Mouse (Mus musculus) kidney, postnatal 14 days (tissue): ENCODE results near the gene Clip4.
A peak's percentile ranks its signal among the peaks of the same experiment; 100 is the strongest.

ENCODE experiments used
- DNase-seq: peaks from one replicate; pipeline ENCODE4 v3.0.0; 2022; ENCODE audit warnings: mixed read lengths

Gene Clip4

DNA sequence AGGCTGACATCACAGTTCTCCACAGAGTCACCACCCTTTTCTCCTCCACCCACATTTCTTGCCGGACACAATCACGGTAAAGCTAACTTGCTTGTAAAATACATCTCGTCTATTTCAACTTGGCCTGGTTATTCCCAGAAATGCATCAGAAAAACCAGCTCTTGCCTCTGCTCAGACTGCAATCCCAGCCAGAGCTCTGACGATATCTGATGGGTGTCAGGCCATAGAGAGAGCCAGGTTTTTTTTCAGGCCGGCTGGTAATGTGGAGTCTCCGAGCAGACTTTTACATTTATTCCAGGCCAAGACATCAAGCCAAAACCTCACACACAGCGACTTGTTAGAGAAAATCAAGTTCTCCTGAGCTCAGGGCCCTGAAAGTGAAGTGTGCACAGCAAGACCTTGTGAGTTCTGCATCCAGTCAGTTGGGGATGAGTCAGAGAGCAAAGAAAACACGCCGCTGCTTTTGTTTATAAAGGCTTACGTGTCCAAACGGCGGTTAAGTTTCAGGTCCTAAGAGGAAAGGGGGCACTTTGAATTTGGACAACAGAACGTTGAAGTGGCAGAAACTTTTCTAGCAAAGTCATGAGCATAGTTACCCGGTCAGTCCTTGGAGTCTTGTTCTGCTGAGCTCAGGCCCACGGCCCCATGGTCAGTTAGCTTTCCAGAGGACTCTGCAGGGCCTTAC is 27.4 kb downstream of the Clip4 start:
- no peak for DNase-seq

DNA sequence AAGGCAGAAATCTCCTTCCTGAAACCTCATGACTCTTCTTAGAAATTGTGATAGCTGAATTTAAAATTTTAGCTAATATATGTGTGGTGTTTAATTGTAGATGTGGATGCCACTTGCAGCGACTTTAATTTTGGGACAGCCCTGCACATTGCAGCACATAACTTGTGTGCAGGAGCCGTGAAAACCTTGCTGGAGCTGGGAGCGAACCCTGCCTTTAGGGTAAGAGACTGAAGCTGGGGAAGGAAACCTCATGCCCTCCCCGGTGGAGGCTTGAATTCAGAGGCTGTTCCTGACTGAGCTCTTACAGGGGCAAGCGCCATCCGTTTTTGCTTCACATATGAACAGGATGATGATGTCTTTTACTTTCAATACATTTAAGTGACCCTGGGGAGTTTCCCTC is 35.2 kb downstream of the Clip4 start:
- peak; percentile 28 for DNase-seq

DNA sequence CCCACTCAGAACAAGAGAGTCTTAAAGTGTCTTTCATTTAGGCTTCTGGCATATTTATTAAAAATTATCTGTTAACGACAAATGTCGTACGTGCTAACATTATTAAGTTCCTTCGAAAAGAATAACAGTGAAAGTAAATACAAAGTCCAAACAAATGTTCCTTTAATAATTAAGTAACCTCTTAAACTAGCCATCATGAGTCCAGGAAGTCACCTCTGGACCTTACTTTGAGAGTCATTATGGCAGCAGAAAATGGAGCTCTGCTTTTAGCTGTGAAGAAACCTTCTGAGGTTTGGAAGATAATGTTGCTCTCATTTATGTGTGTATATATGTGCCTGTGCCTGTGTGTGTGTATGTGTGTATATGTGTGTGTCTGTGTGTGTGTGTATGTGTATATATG is 35.6 kb downstream of the Clip4 start:
- no peak for DNase-seq

DNA sequence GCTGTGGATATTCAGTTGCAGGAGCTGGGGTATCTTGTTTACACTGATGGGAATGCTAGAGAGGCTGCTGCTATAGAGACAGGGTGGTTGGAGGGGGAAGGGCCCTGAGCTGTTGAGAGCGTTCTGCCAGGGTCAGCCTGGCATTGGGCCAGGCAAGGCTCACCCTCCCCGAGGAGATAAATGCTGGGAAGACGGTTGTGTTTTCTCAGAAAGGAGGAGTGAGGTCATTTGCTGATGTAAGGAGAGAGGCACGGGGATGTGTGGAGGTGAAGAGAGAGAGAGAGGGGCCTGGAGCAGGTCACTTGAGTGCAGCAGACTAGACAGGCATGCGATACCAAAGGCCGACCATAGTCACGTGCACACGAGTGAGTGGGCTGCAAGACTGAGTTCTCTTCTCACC is 42.8 kb downstream of the Clip4 start:
- peak; percentile 39 for DNase-seq

DNA sequence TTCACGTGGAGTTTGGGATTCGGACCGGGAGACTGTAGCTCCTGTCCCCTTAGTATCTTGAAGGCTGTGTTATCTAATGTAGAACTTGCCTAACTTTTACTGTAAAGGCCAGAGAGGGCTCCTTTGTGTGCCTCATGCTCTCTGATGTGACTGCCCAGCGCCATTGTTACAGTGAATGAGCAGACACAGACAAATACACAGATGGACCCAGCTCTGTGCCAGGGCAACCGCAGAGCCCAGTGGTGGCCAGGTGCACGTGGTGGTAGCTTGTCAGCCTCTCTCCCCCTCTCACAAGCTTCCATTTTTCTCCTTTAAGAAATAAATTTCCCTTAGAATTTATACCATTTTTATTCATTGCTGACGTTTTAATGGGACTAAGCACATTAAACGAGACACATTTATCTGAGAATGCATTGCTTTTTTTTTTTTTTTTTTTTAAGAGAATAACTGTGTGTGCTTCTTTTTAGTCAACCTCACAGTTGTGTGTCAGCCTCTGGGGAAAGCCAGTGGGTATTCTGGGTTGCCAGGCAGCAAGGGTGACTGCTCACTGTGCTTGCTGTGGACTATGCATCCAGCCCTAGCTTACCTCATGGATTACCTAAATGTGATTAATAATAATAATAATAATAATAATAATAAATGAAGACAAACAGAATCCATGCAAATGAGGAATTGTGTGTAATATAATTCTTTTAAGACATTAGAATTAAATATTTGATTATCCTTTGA is 48.0 kb downstream of the Clip4 start:
- no peak for DNase-seq

DNA sequence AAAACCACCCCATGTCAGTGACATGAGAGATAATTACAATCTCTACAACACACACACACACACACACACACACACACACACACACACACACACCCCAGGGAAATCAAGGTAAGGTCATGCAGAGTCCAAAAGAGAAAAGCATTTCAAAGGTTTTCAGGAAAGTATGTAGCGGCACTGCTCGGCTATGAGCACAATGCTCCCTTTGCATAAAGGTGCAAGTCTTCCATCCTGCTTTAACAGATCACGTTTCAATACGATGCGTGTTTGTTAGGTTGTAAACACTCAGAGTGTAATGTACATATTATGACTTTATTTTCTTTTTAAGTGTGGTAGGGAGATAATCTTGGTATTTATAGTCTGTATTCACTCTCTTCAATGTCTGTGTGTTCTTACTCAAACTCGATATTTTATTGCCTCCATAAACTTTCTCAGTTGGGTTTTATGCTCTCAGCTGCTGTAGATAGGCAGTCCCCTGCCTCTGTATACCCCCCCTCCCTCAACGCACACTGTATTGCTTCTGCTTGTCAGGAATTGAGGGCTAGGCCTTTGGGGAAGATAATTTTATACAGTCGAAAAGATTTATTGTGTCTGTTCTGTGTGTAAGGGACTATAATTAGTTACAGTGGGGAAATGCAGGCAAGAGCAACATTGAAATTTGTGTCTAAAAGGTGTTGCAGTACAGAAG is 55.5 kb downstream of the Clip4 start:
- no peak for DNase-seq

DNA sequence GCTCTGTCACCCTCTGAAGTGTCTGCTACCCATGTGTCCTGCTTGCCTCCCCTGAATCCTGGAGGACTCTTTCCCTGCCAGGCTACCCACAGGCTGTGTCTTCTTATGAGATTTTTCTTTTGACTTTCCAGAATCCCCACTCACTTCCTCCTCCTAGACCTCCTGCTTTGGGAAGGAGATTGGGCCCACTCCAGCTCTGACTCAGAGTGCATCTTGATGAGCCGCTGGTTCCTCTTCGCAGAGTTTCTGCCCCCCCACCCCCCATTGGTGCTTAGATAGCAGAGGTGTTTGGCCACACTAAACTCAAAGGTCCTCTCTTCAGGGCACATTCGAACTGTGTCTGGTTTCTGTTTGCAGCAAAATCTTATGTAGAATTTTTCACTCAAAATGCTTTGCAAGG is 58.3 kb downstream of the Clip4 start:
- DNase-seq: no peak

DNA sequence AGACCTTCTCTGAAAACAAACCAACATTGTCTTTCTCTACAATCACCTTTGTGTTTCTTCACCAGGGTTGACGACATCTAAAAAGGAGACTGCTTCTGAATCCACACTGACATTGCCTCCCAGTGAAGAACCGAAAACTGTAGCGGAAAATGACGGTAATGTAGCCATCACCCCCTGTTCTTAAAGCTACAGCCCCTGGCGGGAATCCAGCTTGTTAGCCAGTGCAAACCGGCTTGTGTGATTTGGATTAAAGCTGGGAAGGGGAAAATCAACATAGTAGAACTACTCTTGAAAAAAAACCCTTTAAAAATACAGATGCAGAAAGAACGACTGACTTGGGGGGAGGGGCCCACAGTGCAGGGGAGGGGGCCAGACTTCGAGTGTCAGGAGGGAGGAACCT is 59.4 kb downstream of the Clip4 start:
- no peak for DNase-seq

DNA sequence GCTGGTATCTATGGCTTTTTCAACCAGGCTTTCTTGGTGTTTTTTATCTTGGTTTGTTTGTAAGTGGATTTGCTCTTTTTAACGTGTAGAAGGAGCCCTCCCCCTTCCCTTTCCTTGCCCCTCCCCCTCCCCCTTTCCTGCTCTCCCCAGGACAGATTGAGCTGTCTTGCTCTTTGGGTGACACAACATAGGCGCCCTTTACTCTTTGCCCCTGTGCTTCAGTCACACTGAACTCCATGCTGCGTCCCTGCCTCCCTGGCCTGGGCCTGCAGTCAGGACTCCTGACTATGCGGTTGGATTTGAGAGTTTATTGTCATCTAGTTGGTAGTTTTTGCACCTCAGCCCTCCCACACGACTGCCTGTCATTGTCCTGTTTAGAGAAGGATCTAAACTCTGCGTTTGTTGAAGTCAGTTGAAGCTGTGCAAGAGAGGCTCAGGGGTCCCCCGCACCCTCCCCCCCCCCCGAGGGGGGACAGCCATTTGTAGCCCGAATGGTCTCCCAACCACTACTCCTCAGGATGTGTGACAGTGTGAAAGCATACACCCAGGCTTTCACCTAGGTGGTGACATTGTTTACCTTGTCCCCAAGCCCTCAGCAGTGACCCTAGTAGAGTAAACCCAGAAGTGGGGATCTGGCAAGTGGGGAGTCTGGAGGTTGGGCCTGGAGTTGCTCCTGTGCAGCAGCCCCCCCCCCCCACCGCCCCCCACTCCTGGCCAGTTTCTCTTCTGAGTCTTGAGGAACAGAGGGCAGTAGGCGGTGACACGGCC is 60.6 kb downstream of the Clip4 start:
- DNase-seq: peak; percentile 17

DNA sequence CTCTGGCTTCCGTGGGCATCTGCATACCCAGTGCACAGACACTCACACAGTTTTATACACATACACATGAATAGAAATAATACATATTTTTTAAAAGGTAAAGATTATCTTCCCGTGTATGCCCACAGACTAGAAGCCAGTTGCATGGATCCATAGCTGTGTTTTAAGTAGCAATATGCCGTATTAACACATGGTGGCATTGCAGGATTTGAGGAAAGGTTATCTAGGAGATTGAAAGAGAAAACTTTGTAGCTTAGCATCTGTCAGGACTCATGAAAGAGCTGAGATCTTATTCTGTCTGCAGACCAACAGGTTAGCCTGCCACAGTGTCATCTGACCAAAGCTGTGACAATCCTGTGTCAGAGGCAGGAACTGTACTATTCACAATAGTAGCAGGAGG is 63.7 kb downstream of the Clip4 start:
- no peak for DNase-seq

DNA sequence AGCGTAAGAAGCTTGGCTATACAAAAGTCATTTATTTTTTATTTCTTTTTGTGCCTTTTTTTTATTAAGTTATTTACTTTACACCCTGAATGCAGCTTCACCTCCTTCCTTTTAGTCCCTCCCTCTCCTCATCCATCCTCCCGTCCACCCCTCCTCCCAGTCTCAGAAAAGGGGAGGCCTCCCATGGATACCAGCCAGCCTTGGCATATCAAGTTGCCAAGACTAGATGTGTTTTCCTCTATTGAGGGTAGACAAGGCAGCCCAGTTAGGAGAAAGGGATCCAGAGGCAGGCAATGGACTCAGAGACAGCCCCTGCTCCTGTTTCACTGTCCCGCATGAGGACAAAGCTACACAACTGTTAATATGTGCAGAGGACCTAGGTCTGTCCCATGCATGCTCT is 93.9 kb downstream of the Clip4 start:
- no peak for DNase-seq

DNA sequence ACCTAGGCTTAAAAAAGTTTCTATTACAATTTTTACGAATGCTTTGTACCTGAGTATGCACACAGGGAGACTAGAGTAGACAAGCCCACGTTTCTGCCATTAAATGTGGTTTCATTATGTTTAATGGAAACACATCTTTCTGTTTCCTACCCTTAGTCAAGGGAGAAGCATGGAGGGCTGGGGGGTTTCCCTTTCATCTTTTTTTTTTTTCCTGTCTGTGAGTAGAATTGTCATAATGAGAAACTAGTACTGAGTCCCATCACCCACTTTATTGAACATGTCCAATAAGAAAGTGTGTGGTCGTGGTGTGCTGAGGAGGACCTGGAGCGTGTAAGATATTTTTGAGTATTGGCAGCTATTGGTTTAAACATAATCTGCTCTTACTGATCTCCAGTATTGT is 94.6 kb downstream of the Clip4 start:
- no peak for DNase-seq

DNA sequence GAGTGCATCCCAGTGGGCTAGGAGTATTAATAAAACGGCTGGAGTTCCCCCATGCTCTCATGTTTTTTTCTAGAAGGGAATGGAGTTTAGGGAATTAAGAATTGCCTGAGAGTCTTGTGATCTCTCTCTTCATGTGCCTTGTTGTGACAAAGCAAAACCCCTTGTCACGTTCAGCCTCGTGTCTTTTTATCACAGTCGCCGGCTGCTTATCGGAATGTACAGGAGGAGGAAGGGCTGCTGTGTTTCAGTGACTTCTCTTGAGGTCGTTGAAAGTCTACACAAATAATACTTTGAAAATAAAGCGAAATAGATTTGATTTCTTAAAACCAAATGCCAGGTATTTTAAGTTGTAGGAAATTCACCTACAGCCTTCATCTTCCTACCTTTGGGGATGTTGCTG is 95.8 kb downstream of the Clip4 start:
- DNase-seq: no peak

DNA sequence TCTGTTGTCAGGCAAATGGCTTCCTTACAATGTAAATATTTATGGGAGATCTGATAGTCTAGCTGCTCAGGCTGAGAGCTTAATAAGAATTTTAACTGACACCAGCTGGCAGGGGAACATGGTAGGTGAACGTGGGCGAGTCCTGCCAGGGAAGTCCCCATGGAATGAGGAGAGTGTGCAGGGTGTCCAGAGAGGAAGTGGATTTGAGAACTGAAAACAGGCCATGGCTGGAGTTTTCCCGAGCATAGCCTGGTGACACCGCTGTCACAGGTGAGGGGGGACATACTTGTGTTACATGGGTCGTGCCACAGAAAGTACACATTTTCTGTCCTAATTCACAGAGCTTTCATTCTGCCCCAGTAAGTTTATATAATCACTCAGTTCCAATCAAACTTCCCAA is 97.2 kb downstream of the Clip4 start:
- no peak for DNase-seq

DNA sequence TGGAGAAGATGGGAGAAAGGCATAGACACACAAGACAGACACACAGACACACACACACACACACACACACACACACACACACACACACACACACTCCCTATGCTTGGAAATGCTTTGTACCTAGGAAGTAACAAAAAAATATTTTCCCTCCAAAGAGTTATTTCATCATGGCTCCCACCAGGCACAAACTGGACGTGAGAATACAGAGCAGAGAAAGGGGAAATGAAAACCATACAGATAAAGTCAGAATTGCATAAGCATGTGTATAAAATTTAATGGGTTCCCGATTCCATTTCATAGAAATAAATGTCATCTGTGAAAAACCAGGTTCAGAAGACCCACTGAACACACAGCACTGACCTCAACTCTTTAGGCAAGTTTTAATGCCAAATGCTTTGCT is 99.6 kb downstream of the Clip4 start:
- no peak for DNase-seq

DNA sequence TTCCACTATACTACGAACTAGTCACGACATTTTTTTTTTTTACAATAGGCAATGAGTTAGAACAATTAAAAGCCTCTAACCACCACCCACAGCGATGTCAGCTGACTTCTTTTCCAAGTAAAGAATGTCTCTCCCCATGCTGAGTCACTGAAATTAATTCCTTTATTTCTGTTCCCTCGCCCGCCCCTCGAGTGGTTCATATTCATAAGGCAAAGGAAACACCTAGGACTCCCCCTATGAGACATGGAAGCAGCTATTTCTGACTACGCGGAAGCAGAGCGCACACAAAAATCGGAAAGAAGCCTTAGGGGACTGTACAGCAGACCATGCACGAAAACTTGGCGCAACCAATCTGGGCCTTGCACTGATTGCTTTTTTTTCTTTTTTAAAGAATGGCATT is 100.6 kb downstream of the Clip4 start:
- DNase-seq: no peak

DNA sequence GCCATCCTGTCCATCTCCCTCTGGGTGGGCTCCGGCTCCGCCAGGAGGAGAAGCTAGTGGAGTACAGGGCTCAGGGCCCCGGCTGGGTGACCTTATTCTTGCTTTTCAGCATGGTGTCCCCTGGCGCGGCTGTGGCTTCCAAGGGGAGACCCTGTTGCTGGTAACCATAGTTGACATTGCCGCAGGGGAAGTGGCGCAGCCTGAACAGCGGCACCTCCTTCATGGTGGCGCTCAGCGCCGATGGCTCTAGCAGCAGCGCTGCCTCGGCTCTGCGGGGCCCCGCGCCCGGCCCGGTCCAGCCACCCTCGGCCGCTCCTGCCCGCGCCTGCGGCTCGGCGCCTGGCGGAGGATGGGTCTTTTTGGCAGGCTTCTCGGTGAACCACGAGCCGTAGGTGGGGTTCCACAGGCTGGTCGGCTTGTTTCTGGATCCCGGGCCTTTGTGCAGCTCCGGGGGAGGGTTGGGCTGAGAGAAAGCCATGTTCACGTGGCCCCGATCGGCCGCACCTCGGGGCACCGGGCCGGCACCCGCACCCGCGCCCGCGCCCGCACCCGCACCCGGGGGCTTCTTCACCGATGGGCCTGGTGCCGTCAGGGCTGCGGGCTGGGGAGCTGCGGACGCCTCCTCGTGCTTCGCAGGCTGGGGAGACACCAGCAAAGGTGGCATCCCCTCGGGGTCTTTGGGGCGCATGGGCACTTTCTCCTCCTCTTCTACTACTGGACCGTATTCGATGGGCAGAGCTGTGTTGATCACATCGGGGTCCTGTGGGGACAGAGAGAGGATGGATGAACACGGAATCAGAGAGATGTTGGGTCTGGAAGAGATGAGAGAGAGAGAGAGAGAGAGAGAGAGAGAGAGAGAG is 101.3 kb downstream of the Clip4 start:
- DNase-seq: peak; percentile 37

DNA sequence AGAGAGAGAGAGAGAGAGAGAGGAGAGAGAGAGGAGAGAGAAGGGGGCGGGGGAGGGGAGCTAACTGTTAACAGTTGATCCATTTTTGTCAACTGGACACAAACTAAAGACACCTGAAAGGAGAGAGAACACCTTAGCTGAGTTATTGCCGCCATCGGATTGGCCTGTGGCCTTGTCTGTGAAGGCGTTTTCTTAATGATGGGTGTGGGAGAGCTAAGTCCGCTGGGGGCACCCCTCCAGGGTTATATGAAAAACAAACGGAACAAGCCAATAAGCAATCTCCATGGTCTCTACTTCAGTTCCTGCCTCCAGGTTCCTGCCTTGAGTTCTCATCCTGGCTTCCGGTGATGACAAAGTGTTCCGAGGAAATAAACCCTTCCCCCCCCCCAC is 102.0 kb downstream of the Clip4 start:
- DNase-seq: no peak

DNA sequence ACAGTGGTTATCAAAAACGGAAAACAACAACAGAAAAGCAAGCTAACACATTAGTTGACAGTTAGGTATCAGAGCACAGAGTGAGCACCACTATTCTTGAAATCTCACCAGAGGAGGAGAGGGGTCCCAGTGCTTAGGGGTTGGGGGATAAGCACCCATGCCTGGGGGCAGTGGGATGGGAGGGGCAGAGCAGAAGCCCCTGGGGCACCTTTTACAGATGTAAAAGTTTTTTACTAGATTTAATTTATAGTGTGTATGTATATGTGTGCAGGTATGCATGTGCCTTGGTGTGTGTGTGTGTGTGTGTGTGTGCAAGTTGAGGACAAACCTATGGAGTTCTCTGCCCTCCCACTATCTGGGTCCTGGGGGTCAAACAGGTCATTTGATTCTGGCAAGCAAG is 102.4 kb downstream of the Clip4 start:
- DNase-seq: no peak

DNA sequence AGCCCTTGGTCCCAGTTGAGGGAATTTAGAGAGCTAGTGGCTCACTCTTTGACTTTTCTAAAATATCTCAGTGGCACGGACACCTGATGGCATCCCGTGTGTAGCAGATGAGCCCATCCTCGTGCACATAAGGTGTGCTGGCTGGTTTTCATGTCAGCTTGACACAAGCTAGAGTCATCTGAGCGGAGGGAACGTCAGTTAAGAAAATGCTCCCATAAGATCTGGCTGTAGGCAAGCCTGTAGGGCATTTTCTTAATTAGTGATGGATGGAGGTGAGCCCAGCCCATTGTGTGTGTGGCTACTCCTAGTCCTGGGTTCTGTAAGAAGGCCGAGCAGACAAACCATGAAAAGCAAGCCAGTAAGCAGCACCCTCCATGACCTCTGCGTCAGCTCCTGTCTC is 103.7 kb downstream of the Clip4 start:
- DNase-seq: no peak

DNA sequence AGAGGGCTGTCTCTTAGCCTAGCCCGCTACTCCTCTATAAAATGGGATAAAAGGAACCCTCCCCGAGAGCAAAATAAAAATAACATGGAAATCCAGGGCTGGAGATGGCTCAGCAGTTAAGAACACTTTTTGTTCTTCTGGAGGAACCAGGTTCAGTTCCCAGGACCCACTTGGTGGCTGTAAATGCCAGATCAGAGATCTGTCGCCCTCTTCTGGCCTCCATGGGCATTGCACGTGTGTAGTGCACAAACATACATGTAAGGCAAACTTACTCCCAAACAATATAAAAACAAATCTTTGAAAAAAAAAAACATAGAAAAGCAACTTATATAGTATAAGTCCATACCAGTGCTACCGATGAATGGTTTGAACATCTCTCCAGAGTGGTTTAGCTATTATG is 104.7 kb downstream of the Clip4 start:
- DNase-seq: peak; percentile 17

DNA sequence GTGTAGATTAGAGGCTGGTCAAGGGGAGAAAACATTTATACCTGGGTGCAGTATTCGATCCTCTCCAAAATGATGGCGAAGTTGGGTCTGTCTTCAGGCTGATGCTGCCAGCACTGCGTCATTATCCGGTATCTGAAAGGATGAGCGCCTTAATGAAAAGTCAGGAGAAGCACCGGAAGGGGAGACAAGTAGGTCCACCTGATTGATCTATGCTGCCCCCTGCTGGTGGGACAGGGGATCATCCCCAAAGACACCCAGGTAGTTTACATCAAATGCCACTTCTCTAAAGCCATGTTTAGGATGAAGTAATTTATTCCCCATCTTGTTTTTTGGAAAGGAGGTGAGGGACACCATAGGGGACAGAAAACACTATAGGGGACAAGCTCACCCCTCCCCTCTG is 105.8 kb downstream of the Clip4 start:
- DNase-seq: peak; percentile 57

DNA sequence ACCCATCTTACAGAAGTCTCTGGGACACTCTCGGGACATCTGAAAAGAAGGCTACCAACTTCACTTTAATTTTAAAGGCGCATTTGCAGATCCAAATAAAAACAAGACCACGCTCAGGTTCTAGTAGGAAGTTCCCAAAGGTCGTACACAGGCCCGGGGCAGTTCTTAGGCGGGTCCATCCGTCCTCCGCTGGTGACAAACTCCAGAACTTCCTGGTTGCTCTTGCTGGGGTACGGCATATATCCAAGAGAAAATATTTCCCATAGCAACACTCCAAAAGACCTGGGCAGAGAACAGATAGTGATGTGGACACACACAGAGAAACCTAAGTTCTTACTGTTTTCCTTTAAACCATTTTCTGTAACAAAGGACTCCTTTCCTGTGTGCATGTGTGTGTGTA is 106.5 kb downstream of the Clip4 start:
- DNase-seq: no peak
